Mouse (Mus musculus): ENCODE data around the gene Gm12886. TPM values are rescaled to one million over a fixed set of nuclear protein-coding genes. Genes with fewer than 3 reads are reported as not detected.

Gm12886 gene
- not detected in 2 replicates for polyA plus RNA-seq (2016; fragmentation: Nextera tagmentation; extraction: Ambion mirVana)

DNA sequence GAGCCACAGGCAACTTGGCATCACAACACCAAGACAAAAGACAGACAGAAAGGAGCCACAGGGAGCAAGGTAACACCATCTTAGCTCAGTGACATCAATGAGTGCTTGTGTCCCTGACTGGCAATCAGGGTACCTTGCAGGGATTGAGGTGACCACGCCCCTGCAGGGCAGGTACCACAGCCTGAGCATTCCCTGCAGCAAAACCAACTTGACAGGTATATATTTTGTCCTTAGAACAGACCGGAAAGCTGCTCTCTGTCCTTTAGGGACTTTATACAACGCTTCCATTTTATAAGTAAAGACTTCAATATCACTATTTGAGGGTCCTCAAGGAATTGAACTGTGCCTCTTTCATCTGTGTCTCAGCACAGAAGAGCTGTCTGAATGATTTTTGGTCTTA is at the start of gene Gm12886:
Gm12886 (minus strand) TSS at position 101 of the 400 bp plus-strand sequence.
- WGBS: 60% methylated on average over 3 of the region's 3 CpGs
- Histone ChIP-seq H3K9me3 (peaks cover 33% of the 10 kb centered on the region), H3K4me3 (no peak within 1 kb of the TSS), H3K36me3 (no peaks in the 10 kb centered on the region), H3K4me1 (no peaks in the 10 kb centered on the region), H3K9ac (no peak within 1 kb of the TSS), H3K27me3 (no peaks in the 10 kb centered on the region), H3K27ac (no peak within 1 kb of the TSS), H3K4me2 (replicated peaks) (no peak within 1 kb of the TSS)
- ATAC-seq (ENCODE audit: insufficient number of reproducible peaks, insufficient read depth, low FRiP score, low TSS enrichment): no peak

Other genes with a start within 250 kb of the Gm12886 start
- gene Rlf, start 208.0 kb downstream of the Gm12886 start, polyA plus RNA-seq (2016; fragmentation: Nextera tagmentation; extraction: Ambion mirVana): 35.2 and 35.6 TPM in 2 replicates
- gene Gm12888, start 98.2 kb downstream of the Gm12886 start, polyA plus RNA-seq (2016; fragmentation: Nextera tagmentation; extraction: Ambion mirVana): not detected in 2 replicates
- not detected in 2 replicates for gene Gm12887, start 199.0 kb upstream of the Gm12886 start, polyA plus RNA-seq (2016; fragmentation: Nextera tagmentation; extraction: Ambion mirVana)